Mouse (Mus musculus): ENCODE measurements around the gene Fhod1.
A peak's percentile ranks its signal among the peaks of the same experiment; 100 is the strongest.
"Not testable (repeated sequence)": the region's sequence is repeated elsewhere in the genome, so short reads cannot be mapped to it uniquely, and the experiment has no call there.

Gene Fhod1

DNA sequence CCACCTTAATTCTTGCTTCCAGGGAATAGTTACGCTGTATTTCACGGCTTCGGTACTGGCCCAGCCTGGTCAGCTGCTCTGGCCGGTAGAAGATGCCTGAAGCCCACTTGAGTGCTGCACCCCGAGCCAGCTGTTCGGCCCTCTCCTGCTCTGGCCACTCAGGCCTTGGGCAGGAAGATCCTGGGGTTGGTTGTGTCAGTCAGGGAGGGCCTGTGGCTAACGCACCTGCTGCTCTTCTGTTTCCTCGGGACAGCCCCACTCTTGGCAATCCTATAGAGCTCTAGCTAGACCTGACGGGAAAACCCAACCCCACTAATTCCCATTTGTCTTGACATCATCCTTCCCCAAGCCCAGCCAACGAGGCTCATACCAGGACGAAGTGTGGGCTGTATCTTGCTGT is 52.5 kb downstream of the Fhod1 start:
- DNase-seq (ENCODE audit: low read depth) = no peak

DNA sequence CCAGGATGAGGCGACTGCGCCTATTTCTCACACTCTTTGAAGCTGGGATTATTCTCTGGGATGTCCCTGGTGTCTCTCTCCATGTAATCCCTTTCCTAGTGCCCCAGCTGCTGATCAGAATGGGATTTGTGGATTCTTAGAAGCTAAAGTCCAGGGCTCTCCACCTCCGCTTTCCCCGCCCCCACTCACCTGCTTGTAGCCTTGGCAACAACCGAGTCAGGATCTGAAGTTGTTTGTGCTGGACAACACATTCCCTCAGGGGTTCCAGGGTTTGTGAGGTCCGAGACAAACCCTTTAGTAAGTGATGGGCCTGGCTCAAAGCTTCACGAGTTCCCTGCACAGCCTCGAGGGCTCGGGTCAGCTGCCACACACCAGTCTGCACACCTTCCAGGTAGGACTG is 53.0 kb downstream of the Fhod1 start:
- DNase-seq (ENCODE audit: low read depth) = no peak

DNA sequence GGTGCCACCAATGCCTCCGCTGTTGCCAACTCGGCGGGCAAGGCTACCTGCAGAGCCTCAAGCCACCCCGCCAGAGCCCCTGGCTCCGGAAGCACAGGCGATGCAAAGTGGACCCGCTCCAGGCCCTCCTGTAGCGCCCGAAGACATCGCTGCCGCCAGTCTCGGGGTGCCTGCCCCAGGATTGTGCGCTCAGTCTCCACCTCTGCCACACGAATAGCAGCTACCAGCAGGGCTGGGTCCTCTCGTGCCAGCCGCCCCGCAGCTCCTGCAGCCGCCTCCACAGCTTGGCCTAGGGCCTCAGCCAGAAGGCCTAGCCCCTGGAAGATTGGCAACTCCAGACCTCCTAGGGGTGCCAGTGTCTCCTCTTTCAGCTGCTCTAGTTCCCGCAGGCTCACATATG is 54.3 kb downstream of the Fhod1 start:
- DNase-seq (ENCODE audit: low read depth) = no peak

GRCm38 (mm10) chr8:105292471-105292870 is 55.3 kb downstream of the Fhod1 start:
- DNase-seq (ENCODE audit: low read depth) = no peak

GRCm38 (mm10) chr8:105291802-105292201 is 56.0 kb downstream of the Fhod1 start:
- peak; percentile 29 for DNase-seq (ENCODE audit: low read depth)

GRCm38 (mm10) chr8:105291364-105291763 is 56.4 kb downstream of the Fhod1 start:
- DNase-seq (ENCODE audit: low read depth) = not testable (repeated sequence)

DNA sequence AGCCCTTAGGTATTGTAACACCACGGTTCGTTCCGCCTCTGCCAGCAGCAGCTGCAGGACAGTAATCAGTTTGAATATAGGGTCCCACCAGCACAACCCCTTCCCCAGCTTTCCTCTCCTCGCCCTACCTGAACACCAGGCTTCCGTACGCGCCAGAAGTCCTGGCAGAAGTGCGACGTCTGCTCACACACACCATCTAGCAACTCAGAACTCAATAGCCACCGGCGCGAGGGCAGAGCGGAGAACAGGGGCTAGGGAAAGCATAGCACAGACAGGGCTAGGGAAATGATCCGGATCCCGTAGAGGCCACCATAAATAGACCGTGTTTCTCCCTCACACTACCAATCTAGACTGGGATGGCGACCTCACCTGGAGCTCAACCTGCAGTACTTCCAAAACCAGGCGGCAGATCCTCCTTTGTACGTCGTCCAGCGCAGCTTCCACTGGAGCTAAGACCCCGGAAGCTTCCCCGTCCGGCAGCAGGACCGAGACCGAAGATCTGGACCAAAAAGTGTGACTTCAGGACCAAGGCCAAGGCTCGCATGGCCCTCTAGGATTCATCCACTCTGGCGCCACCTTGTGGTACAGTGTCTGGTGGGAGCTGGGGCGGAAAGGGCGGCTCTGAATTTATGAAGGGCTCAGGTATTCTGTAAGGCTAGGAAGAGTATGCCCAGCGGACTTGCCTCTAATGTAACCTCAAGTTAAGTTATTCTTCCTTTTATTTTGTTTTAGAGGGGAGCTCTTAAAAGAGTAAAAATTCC is 57.0 kb downstream of the Fhod1 start:
- DNase-seq (ENCODE audit: low read depth) = peak; percentile 96

DNA sequence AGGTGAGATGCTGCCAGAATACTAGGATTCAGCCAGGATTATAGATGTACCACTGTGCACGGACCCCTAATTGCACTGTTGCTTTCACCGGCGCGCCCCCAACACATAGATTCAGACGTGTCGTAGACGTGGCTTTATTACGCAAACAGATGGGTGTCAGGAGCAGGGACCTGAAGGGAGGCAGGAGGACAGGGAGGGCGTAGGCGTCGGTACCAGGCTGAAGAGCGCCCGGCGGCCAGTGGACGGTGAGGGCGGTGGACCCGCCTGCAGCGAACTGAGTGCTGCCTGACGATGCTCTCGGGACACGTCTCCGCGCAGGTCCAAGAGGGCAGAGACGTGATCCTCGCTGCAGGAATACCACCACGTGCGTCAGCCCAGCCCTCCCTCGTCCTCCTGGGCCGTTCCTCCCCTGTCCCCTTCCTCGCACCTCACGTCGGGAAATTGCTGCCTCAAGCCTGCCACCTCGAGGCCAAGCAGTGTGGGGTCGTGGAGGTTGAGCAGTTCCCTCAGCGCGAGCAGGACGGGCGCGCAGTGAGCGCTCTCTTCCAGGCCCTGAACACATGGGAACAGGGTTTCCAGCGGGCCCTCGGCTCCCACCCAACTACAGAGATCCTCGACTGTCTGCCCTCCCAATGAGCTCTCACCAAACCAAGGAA is 57.8 kb downstream of the Fhod1 start, which contains the start of gene 4931428F04Rik:
Gene 4931428F04Rik, minus strand, starts transcription at position 60 of the 656 bp plus-strand sequence.
- DNase-seq (ENCODE audit: low read depth) = peak; percentile 72

DNA sequence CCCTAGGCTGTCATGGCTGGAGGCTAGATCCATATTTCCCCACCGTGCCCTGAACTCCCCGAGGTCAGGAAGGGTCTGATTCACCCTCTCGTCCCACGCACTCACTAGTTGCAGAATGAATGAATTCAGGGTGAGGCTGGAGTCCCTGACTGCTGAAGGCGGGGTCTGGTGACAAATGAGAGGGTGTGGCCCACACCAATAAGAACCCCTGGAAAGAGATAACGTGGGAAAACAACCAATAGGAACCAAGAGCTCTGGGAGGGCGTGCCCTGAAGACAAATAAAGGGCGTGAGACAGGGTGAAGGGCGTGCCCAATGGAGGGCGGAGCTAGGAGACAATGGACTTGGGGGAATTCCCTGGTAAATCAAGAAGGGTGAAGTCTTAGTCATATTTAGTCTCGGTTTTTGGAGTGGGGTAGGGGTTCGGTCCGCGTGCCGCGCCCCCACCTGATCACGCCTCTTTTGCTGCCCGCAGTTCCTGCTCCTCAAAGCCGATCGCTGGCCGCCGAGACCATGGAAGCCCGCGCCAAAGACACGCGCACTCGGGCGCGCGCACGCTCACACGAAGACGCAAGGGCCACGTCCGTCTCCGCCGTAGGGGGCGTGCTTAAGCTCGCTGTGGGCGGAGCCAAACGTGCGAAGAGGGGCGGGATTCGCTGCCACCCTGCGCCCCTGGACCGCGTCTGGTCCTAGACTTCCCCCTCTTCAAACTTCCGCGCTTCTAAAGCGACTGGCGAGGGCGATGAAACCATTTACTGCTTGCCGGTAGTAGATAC is 58.6 kb downstream of the Fhod1 start:
- peak; percentile 98 for DNase-seq (ENCODE audit: low read depth)

GRCm38 (mm10) chr8:105288231-105288630 is 59.5 kb downstream of the Fhod1 start:
- DNase-seq (ENCODE audit: low read depth) = no peak

GRCm38 (mm10) chr8:105286907-105287306 is 60.8 kb downstream of the Fhod1 start:
- DNase-seq (ENCODE audit: low read depth) = peak; percentile 29

GRCm38 (mm10) chr8:105285514-105285913 is 62.2 kb downstream of the Fhod1 start:
- no peak for DNase-seq (ENCODE audit: low read depth)

DNA sequence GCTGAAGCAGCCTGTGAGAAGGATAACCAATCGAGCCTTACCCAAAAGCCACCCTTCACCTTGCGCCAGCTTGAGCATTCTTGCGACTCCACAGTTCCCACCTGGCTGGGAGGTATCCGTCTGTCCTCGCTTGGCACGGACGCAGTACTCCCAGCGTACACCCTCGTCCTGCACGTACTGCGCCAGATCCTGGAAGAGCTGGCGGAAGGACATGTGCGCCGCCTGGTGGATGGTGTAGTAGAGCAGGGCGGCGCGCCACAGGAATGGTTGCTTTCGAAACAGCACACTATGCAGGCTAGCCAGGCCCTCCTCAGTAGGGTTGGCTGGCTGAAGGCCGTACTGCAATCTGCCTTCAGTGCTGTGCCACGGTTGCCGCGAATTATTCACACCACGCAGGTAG is 64.7 kb downstream of the Fhod1 start:
- peak; percentile 70 for DNase-seq (ENCODE audit: low read depth)

GRCm38 (mm10) chr8:105282239-105282638 is 65.5 kb downstream of the Fhod1 start:
- no peak for DNase-seq (ENCODE audit: low read depth)

DNA sequence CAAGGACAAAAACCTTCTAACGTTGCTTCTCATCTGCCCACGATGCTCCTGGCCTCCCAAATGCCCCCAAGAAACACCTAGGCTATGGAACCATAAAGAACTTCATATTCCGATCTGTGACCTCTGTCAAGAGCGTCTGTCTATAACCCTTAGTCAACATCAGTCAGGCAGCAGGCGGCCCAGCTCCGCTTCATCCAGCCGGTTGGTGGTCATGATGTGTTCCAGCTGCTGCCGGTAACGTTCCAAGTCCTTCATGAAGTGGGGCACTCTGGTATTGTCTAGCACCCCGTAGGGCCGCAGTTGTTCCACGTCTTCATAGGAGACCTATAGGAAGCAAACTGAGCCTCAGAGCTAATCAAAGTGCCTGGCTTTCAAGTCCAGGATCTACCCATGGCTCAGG is 65.9 kb downstream of the Fhod1 start:
- DNase-seq (ENCODE audit: low read depth) = no peak

DNA sequence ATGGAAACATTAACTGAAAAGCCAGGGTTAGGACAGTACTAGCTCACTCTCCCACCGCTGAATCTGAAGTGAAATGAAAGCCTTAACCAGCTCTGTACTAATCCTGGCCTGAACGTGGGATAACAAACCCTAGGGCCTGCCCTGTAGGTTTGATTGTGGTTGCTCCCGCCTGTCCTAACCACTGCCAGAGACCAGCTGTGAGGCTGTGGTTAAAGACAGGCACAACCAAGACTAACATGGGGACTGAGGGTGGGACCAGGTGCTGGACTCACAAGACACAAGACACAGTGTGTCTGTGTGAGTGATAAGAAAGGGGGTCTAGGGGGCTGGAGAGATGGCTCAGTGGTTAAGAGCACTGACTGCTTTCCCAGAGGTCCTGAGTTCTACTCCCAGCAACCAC is 67.2 kb downstream of the Fhod1 start:
- no peak for DNase-seq (ENCODE audit: low read depth)
